Mouse (Mus musculus) neutrophil, adult 5-6 weeks (primary cell): ENCODE results near the gene Phrf1. TPM values are rescaled to one million over a fixed set of nuclear protein-coding genes. Genes with fewer than 3 reads are reported as not detected.

Source experiments
- ATAC-seq: fragments of 151-379, 151-347 bp; 2 replicates; pipeline ENCODE4 v1.8.0; 2017; ENCODE audit warnings: mild to moderate bottlenecking, moderate TSS enrichment; ENCODE audit not compliant: insufficient number of reproducible peaks, poor library complexity, low FRiP score, severe bottlenecking; ENCODE audit errors: extremely low read depth
- total RNA-seq: library from RNA; stranded (forward); fragments of 200-1000 nt; gene quantifications from 2 replicates; pipeline ENCODE4 v1.2.3, GENCODE M21; 2017

Phrf1 gene
- total RNA-seq, 1 experiment from 2014 or later = 97.8 TPM

- ATAC-seq = no peak
Measured at GRCm38 (mm10) chr7:141277701-141278678, 49.4 kb downstream of the Phrf1 start.

- no peak for ATAC-seq
Measured at GRCm38 (mm10) chr7:141278766-141279590, 50.4 kb downstream of the Phrf1 start, which contains the start of gene Sct. TSS of gene Sct (minus strand) at chr7:141279133.

- no peak for ATAC-seq
Measured at GRCm38 (mm10) chr7:141281442-141281841, 52.9 kb downstream of the Phrf1 start.

GRCm38 (mm10) chr7:141282756-141283155 lies 54.2 kb downstream of the Phrf1 start:
- ATAC-seq = no peak

- ATAC-seq = no peak
Measured at GRCm38 (mm10) chr7:141288042-141288441, 59.5 kb downstream of the Phrf1 start.

GRCm38 (mm10) chr7:141291921-141292582 lies 63.5 kb downstream of the Phrf1 start, which contains the start of gene Drd4:
TSS of gene Drd4 (plus strand) at chr7:141292006.
- no peak for ATAC-seq

- no peak for ATAC-seq
Measured at GRCm38 (mm10) chr7:141292583-141293388, 64.2 kb downstream of the Phrf1 start.

GRCm38 (mm10) chr7:141293852-141294471 lies 65.4 kb downstream of the Phrf1 start:
- peak; percentile 18; the same call in 1 of the 2 replicates for ATAC-seq

- ATAC-seq = no peak
Measured at GRCm38 (mm10) chr7:141294479-141294878, 65.9 kb downstream of the Phrf1 start.

- no peak for ATAC-seq
Measured at GRCm38 (mm10) chr7:141297926-141298650, 69.5 kb downstream of the Phrf1 start.

- no peak for ATAC-seq
Measured at GRCm38 (mm10) chr7:141299175-141299574, 70.6 kb downstream of the Phrf1 start.

- ATAC-seq = no peak
Measured at GRCm38 (mm10) chr7:141301386-141301785, 72.8 kb downstream of the Phrf1 start.

- peak; percentile 27; the same call in 1 of the 2 replicates for ATAC-seq
Measured at GRCm38 (mm10) chr7:141302702-141303268, 74.2 kb downstream of the Phrf1 start.

- no peak for ATAC-seq
Measured at GRCm38 (mm10) chr7:141304537-141304936, 76.0 kb downstream of the Phrf1 start.
